Mouse (Mus musculus) midbrain, postnatal 0 days (tissue): ENCODE data around the gene Csnk2b. TPM values are rescaled to one million over a fixed set of nuclear protein-coding genes. Genes with fewer than 3 reads are reported as not detected.

Experiments
- ATAC-seq: fragments of 200-750 bp; cut with Nextera tagmentation; 2 replicates; pipeline ENCODE4 v1.8.0; 2017; ENCODE audit warnings: moderate number of reproducible peaks, mild to moderate bottlenecking, moderate TSS enrichment, moderate library complexity; ENCODE audit not compliant: low FRiP score
- DNase-seq: peaks from one replicate; pipeline ENCODE4 v3.0.0-alpha.2; 2015; ENCODE audit warnings: low spot score
- H3K27ac ChIP-seq: fragments of 300-500 bp; sonication (generic); 2 replicates; pipeline ENCODE4 v1.5.1; 2014; ENCODE audit warnings: low read depth, mild to moderate bottlenecking, low read length, mixed read lengths
- H3K27me3 ChIP-seq: fragments of 300-500 bp; sonication (generic); 2 replicates; pipeline ENCODE4 v1.6.1; 2014; ENCODE audit warnings: low read length, control low read depth, mixed read lengths; ENCODE audit not compliant: insufficient read depth
- H3K36me3 ChIP-seq: fragments of 300-500 bp; sonication (generic); 2 replicates; pipeline ENCODE4 v1.6.1; 2014; ENCODE audit warnings: low read length, control low read depth, mixed read lengths; ENCODE audit not compliant: insufficient read depth
- H3K4me1 ChIP-seq: fragments of 300-500 bp; sonication (generic); 2 replicates; pipeline ENCODE4 v1.6.1; 2014; ENCODE audit warnings: mild to moderate bottlenecking, control low read depth, antibody characterized with exemption, low read length, mixed read lengths; ENCODE audit not compliant: insufficient read depth
- H3K4me2 ChIP-seq: fragments of 300-500 bp; sonication (generic); 2 replicates; pipeline ENCODE4 v1.6.1; 2014; ENCODE audit warnings: low read depth, mild to moderate bottlenecking, low read length, mixed read lengths; ENCODE audit not compliant: poor library complexity, severe bottlenecking
- H3K4me3 ChIP-seq: fragments of 300-500 bp; sonication (generic); 2 replicates; pipeline ENCODE4 v1.5.1; 2014; ENCODE audit warnings: low read depth, mild to moderate bottlenecking, low read length, moderate library complexity
- H3K9ac ChIP-seq: fragments of 300-500 bp; sonication (generic); replicated peaks from 2 replicates; pipeline ENCODE4 v1.6.1; 2014; ENCODE audit warnings: mild to moderate bottlenecking, low read length, moderate library complexity, mixed read lengths; ENCODE audit not compliant: poor library complexity, severe bottlenecking
- H3K9me3 ChIP-seq: fragments of 300-500 bp; sonication (generic); 2 replicates; pipeline ENCODE4 v1.6.1; 2016; ENCODE audit warnings: low read length, control low read depth
- CTCF ChIP-seq: IDR thresholded peaks from 2 replicates; pipeline ENCODE4 v1.5.1; 2016; ENCODE audit warnings: antibody characterized with exemption, mild to moderate bottlenecking
- WGBS: fragments of 180-500 bp; shearing (Covaris S2); extraction: QIAGEN DNeasy Blood & Tissue Kit; methylation state at CpG from one replicate; pipeline ENCODE4 v1.1.7; 2014; 5-methylcytosine and 5-hydroxymethylcytosine counted together
- polyA plus RNA-seq: library from polyadenylated mRNA; unstranded; fragments of >200 nt; fragmentation: Nextera tagmentation; extraction: Ambion mirVana; gene quantifications from 2 replicates; pipeline ENCODE4 v1.2.1, GENCODE M21; 2015
- total RNA-seq: library from RNA; depleted of rRNA; stranded (reverse); fragments of >200 nt; gene quantifications from 2 replicates; pipeline ENCODE4 v1.2.3, GENCODE M21; 2014

The Csnk2b gene
- total and polyA plus RNA-seq, 2 experiments from 2014 or later: 287 to 332 TPM

DNA sequence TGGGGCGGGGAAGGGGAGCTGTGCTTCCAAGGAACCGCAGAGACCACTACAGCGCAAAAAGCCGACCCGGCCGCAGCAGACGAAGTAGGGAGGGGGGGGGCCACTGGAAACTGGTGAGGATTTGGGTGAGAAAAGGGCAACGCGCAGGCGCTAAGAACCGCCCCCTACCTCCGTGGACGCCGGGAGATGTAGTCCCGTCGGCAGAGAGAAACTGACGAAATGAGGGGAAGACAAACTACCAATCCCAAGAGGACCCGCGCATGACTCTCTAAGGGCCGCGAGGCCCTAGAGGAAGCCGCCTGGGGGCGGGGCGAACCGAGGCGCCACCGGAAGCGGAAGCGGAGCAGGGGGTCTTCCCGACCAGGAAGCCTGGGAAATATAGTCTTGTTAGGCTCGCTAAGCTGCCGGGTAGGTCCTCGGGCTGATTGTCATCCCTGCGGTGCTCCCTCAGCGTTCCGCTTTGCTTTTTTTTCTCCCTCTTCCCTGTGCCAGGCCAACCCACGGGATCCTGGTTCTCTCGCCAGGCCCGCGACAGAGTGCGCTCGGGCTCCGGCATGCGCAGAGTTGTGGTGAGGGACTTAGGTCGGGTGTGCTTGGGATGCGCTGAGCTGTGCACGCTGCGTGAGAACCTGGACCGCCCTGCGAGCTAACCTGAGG is 582 bp downstream of the Csnk2b start, which contains the start of gene Gpank1:
Gene Gpank1, plus strand, starts transcription at position 313 of the 657 bp plus-strand sequence.
- Histone ChIP-seq H3K4me3 (peak within 1 kb of the TSS; percentile 92), H3K4me2 (peak within 1 kb of the TSS; percentile 94), H3K4me1 (no peaks in the 10 kb centered on the region), H3K36me3 (peaks cover 25% of the 10 kb centered on the region), H3K27ac (peak within 1 kb of the TSS; percentile 92), H3K9ac (peak within 1 kb of the TSS; percentile 89), H3K27me3 (no peaks in the 10 kb centered on the region), H3K9me3 (no peaks in the 10 kb centered on the region)
- no peak for TF ChIP-seq CTCF
- DNase-seq (peak; percentile 100), ATAC-seq (peak; percentile 93)
- under 1% methylated on average over 50 of the region's 50 CpGs for WGBS

GRCm38 (mm10) chr17:35120745-35121142 is 1.1 kb downstream of the Csnk2b start:
- DNase-seq (no peak), ATAC-seq (no peak)
- no peak for TF ChIP-seq CTCF
- 0% methylated on average over 33 of the region's 33 CpGs for WGBS
- Histone ChIP-seq H3K4me2 (peak overlapping the region; percentile 94), H3K9me3 (no peaks in the 10 kb centered on the region), H3K27ac (peak overlapping the region; percentile 60), H3K36me3 (peaks cover 30% of the 10 kb centered on the region), H3K9ac (peak overlapping the region; percentile 89), H3K4me3 (peak overlapping the region; percentile 92), H3K27me3 (no peaks in the 10 kb centered on the region), H3K4me1 (no peaks in the 10 kb centered on the region)

- 87% methylated on average over 8 of the region's 8 CpGs for WGBS
- TF ChIP-seq CTCF: peak; percentile 47; the same call in 1 of the 2 replicates
- Histone ChIP-seq H3K9ac (no peak within 1 kb of the TSS), H3K4me2 (no peak within 1 kb of the TSS), H3K27ac (no peak within 1 kb of the TSS), H3K4me1 (no peaks in the 10 kb centered on the region), H3K36me3 (peaks cover 40% of the 10 kb centered on the region), H3K27me3 (no peaks in the 10 kb centered on the region), H3K9me3 (no peaks in the 10 kb centered on the region), H3K4me3 (no peak within 1 kb of the TSS)
- ATAC-seq (no peak), DNase-seq (no peak)
These were observed 6.5 kb downstream of the Csnk2b start, which contains the start of gene Ly6g5b for GRCm38 (mm10) chr17:35115046-35116019. TSS of gene Ly6g5b (minus strand) at chr17:35115428.

DNA sequence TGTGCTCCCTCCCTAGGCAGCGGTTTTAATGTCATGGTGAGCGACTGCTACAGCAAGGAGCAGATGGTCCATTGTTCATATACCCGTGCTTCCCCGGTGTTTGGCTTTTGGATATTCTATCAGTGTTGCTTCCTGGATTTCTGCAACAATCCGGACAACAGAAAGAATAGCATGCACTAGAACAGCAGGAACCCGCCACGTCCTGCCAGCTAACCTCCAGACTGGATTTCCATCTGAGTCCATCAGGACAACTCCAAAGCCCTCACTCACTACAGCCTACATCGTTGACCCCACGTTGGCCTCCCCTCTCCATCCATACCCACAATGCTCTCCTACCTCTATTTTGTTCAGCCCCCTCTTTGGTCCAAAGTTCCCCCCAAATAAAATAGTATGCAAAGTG is 10.1 kb downstream of the Csnk2b start:
- DNase-seq (no peak), ATAC-seq (no peak)
- Histone ChIP-seq H3K4me3 (no peak overlapping the region), H3K36me3 (peaks cover 24% of the 10 kb centered on the region), H3K27me3 (no peaks in the 10 kb centered on the region), H3K4me1 (no peaks in the 10 kb centered on the region), H3K4me2 (no peak overlapping the region), H3K9me3 (no peaks in the 10 kb centered on the region), H3K9ac (no peak overlapping the region), H3K27ac (no peak overlapping the region)
- TF ChIP-seq CTCF: no peak
- 72% methylated on average over 9 of the region's 9 CpGs for WGBS

DNA sequence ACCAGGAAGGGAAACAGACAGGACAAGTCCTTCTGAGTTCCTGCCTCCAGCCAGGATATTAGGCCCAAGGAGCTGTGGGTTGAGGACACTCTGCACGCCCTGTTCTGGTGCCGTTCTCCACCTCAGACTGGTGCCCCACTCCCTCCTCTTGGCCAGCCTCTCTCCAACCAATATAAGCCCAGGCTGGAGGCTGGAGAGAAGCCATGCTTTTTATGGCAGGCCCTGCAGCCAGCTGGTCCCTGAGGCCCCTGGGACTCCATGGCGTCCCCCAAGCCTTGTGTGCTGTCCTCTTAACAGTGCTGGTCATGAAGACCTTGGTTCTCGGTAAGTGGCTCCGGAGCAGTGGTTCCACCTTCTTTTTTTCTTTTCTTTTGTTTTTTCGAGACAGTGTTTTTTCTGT is 13.8 kb downstream of the Csnk2b start, which contains the start of gene Ly6g5c:
Gene Ly6g5c, plus strand, starts transcription at position 183 of the 400 bp plus-strand sequence.
- WGBS: 85% methylated on average over 6 of the region's 6 CpGs
- Histone ChIP-seq H3K4me1 (no peaks in the 10 kb centered on the region), H3K4me2 (no peak within 1 kb of the TSS), H3K36me3 (peaks cover 8% of the 10 kb centered on the region), H3K27ac (no peak within 1 kb of the TSS), H3K27me3 (no peaks in the 10 kb centered on the region), H3K4me3 (no peak within 1 kb of the TSS), H3K9me3 (no peaks in the 10 kb centered on the region), H3K9ac (no peak within 1 kb of the TSS)
- no peak for TF ChIP-seq CTCF
- no peak for ATAC-seq
- no peak for DNase-seq
